Mouse (Mus musculus) hindbrain, embryonic 13.5 days (tissue): ENCODE results near the gene Svbp. TPM values are rescaled to one million over a fixed set of nuclear protein-coding genes. Genes with fewer than 3 reads are reported as not detected.

Source experiments
- ATAC-seq: fragments of 200-750 bp; cut with Nextera tagmentation; 2 replicates; pipeline ENCODE4 v1.8.0; 2017; ENCODE audit warnings: moderate TSS enrichment; ENCODE audit not compliant: low FRiP score
- H3K27ac ChIP-seq: fragments of 300-500 bp; sonication (generic); 2 replicates; pipeline ENCODE4 v1.5.1; 2015; ENCODE audit warnings: inconsistent platforms, mild to moderate bottlenecking, moderate library complexity
- H3K27me3 ChIP-seq: fragments of 300-500 bp; sonication (generic); 2 replicates; pipeline ENCODE4 v1.6.1; 2015; ENCODE audit warnings: mild to moderate bottlenecking, inconsistent platforms
- H3K36me3 ChIP-seq: fragments of 300-500 bp; sonication (generic); 2 replicates; pipeline ENCODE4 v1.6.1; 2015; ENCODE audit warnings: mild to moderate bottlenecking, inconsistent platforms
- H3K4me1 ChIP-seq: fragments of 300-500 bp; sonication (generic); replicated peaks from 2 replicates; pipeline ENCODE4 v1.6.1; 2015; ENCODE audit warnings: inconsistent platforms
- H3K4me2 ChIP-seq: fragments of 300-500 bp; sonication (generic); 2 replicates; pipeline ENCODE4 v1.6.1; 2015; ENCODE audit warnings: inconsistent platforms, mild to moderate bottlenecking, moderate library complexity
- H3K4me3 ChIP-seq: fragments of 300-500 bp; sonication (generic); 2 replicates; pipeline ENCODE4 v1.5.1; 2015; ENCODE audit warnings: mild to moderate bottlenecking, inconsistent platforms
- H3K9ac ChIP-seq: fragments of 300-500 bp; sonication (generic); 2 replicates; pipeline ENCODE4 v1.6.1; 2015; ENCODE audit warnings: mild to moderate bottlenecking, inconsistent platforms
- H3K9me3 ChIP-seq: fragments of 300-500 bp; sonication (generic); 2 replicates; pipeline ENCODE4 v1.6.1; 2016; ENCODE audit warnings: inconsistent platforms
- WGBS: fragments of 180-500 bp; shearing (Covaris S2); methylation state at CpG from one replicate; pipeline ENCODE4 v1.1.7; 2015; 5-methylcytosine and 5-hydroxymethylcytosine counted together
- polyA plus RNA-seq: library from polyadenylated mRNA; unstranded; fragments of >200 nt; fragmentation: Nextera tagmentation; extraction: Ambion mirVana; gene quantifications from 2 replicates; pipeline ENCODE4 v1.2.1, GENCODE M21; 2015

The Svbp gene
- polyA plus RNA-seq, 1 experiment from 2014 or later: 245 TPM

- Histone ChIP-seq H3K4me2 (no peak overlapping the region), H3K9me3 (no peaks in the 10 kb centered on the region), H3K27ac (no peak overlapping the region), H3K27me3 (no peaks in the 10 kb centered on the region), H3K4me3 (no peak overlapping the region), H3K36me3 (peaks cover 52% of the 10 kb centered on the region), H3K9ac (no peak overlapping the region), H3K4me1 (peaks cover 15% of the 10 kb centered on the region)
- no peak for ATAC-seq
- 90% methylated on average over 11 of the region's 11 CpGs for WGBS
Measured at GRCm38 (mm10) chr4:119248407-119248965, 53.4 kb downstream of the Svbp start.

Other genes starting within 250 kb of the Svbp start
- not detected in 2 replicates for gene Lao1, start 233.7 kb upstream of the Svbp start, polyA plus RNA-seq
- 94.4 and 96.5 TPM in 2 replicates for gene Slc2a1, start 86.6 kb upstream of the Svbp start, polyA plus RNA-seq
- 7.4 and 7.6 TPM in 2 replicates for gene Zfp691, start 21.1 kb upstream of the Svbp start, polyA plus RNA-seq
- 1.1 and 1.2 TPM in 2 replicates for gene Ermap, start 5.3 kb upstream of the Svbp start, polyA plus RNA-seq
- 0.39 and 0.43 TPM in 2 replicates for gene Tmem269, start 22.9 kb downstream of the Svbp start, polyA plus RNA-seq
- gene AU022252, start 37.4 kb downstream of the Svbp start, polyA plus RNA-seq: 32.5 and 33.4 TPM in 2 replicates
- gene P3h1, start 37.6 kb downstream of the Svbp start, polyA plus RNA-seq: 12.2 and 13.2 TPM in 2 replicates
- gene Cldn19, start 60.1 kb downstream of the Svbp start, polyA plus RNA-seq: 0.76 and 1.3 TPM in 2 replicates
- gene Ybx1, start 99.3 kb downstream of the Svbp start, polyA plus RNA-seq: 817 and 857 TPM in 2 replicates
- 60.2 and 63.4 TPM in 2 replicates for gene Ppih, start 125.2 kb downstream of the Svbp start, polyA plus RNA-seq
- gene Ccdc30, start 220.2 kb downstream of the Svbp start, polyA plus RNA-seq: 18.4 and 20.2 TPM in 2 replicates
- gene Ppcs, start 227.1 kb downstream of the Svbp start, polyA plus RNA-seq: 21.5 and 21.8 TPM in 2 replicates
- 0.40 and 0.44 TPM in 2 replicates for gene Zmynd12, start 227.5 kb downstream of the Svbp start, polyA plus RNA-seq